Mouse (Mus musculus): ENCODE results near the gene Gm21820. TPM values are rescaled to one million over a fixed set of nuclear protein-coding genes. Genes with fewer than 3 reads are reported as not detected.
"Not testable (repeated sequence)": the region's sequence is repeated elsewhere in the genome, so short reads cannot be mapped to it uniquely, and the experiment has no call there.

The Gm21820 gene
- total RNA-seq (2021) = not detected
- long read RNA-seq = 0 reads

DNA sequence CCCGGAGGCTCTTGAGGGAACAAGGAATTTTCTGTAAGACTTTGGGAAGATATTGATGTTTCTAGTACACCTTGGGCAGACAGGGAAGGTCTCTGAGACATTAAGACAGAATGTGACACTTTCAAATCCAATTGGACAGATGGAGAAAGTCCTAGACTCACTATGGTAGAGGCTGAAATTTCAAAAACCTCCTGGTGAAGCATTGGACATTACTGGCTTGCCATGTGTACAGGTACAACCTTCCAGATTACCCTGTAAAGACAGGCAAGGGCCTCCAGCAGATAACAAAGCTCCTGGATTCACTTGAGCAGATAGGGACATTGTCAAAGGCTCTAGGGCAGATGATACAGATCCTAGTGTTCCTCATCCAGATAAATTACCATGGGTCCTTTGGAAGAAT, at the start of gene Gm21820:
Gene Gm21820, minus strand, starts transcription at position 101 of the 400 bp plus-strand sequence.
- DNase-seq (ENCODE audit: low spot score in 2 of 2) = not testable (repeated sequence)

Other genes starting within 250 kb of the Gm21820 start
- not detected for gene Gm20918, start 205.5 kb downstream of the Gm21820 start, total RNA-seq (2021)